Mouse (Mus musculus) B cell, adult 2 months (primary cell): Measurements from ENCODE around the gene Rgs16.

ENCODE experiments used
- DNase-seq, 2 experiments: peaks; one replicate each; pipeline ENCODE4 v3.0.0; 2022

Rgs16 gene

DNA sequence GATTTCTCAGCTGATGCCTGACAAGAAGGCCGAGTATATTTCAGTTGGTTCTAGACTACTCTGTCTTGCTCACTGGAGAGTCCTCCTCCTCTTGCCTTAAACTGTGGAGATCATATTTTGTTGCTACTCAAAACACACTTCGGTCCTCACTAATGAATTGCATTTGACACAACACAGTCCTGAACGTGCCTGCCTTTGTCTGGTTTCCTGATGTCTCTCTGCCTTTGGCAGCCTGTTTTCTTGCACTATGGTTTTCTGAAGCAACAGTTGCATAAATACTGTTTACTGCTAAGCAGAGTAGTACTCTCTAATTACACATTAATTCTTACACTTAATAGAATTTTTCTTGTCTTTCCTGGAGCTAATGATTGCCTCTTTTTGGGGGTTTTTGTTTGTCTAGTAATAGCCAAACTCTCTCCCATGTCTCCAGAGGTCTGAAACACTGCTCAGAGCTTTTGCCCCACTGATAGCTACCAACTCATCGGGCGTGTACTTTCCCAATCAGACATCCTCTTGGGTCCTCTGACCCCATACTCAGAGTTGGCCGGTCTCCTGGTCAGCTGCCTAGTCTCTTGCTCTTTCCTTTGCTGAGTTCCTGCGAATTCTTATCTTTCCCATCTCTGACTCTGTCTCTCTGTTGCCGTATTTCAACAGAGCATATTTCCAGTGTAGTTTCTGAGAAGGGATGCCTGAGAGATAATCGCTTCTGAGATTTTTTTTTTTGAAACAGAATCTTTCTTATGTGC is 18.4 kb upstream of the Rgs16 start:
- no peak for DNase-seq

DNA sequence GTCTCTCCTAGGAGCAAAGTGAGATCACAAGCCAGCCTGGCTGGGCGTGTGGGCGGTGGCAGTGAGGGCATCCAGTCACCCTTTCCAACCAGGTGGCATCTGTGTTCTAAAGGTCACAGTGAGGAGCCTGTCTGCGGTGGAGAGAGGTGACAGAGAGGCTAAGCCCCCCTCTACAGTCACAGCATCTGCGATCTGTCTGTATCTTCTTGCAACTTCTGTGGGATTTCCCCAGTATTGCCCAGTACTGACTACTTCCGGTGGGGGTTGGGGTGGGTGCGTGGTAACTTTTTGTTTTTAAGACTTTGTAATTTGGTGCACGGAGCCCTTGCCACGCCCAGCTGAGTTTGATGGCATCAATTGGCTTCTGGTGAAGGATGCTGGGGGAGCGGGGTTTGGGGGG is 16.7 kb upstream of the Rgs16 start:
- peak; percentile 31 to 43 for DNase-seq

DNA sequence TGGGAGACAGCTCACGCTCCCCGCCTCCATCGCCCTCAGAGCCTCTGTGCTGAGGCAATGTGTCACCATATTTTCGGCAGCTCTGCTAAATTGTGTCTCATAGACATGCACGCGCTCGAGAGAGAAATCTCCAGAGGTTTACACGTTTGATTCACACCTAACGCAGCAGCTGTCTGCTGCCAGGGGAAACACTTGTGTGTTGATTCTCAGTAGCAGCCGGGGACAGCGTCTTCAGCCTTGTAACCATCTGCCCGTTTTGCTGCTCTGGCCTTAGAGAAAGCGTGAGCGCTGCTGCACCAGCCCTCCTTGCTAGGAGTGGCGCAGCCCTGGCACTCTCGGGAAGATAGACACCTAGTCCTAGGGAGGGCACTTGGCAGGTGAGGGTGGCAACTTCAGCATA is 13.5 kb upstream of the Rgs16 start:
- DNase-seq = no peak

DNA sequence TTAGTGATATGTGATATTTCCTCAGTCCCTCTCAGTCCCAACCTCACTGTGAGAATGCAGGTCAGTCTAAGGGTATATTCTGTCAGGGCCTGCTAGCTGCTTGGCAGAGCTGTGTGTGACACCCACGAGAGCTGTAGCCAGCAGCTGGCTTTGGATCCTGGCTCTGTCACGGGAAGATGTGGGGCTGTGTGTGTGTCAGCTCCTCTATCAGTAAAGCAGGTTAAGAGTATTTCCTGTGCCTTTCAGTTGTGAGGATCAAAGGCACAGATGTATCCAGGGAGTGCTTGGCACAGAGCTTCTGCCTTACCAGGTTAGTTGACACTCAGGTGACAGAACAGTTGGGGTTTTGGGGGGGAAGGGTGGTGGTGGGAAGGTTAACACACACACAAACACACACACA is 10.3 kb upstream of the Rgs16 start:
- DNase-seq = no peak

DNA sequence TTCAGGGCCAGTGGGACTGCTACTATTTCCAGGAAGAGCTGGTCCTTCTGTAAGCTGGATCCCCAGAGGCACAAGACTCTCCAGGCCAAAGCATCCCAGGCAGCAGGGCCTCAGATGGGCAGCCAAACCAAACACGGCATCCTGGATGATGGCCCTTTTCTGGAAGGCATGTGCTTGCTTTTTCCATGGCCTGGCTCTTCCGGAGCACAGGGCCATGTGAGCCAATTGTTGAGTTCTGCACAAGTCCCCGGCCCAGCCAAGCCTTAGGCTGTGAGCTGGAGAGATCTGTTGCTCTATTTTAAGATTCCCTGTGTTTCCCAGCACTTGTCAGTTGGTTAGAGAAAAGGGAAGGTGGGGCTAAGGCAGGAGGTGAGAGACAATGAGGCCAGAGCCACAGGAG is 9.5 kb upstream of the Rgs16 start:
- DNase-seq = no peak

DNA sequence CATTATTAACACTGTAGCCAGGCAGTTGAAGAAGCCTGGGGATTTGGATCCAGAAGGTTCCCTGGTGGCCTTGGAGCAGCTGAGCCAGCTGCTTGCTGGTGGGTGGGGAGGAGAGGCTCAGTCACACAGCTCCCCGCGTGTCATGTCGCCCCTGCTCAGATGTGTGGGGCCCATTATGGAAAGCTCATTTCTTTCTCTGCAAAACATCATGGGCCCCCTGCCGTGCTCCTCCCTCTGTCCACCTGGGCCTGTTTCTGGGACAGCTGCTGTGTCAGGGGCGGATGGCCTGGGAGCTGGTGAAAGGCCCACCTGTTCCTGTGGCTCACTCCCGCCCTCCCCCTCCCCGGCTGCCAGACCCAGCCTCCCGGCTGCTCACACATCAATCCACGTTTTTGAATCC is 7.0 kb upstream of the Rgs16 start:
- no peak for DNase-seq

DNA sequence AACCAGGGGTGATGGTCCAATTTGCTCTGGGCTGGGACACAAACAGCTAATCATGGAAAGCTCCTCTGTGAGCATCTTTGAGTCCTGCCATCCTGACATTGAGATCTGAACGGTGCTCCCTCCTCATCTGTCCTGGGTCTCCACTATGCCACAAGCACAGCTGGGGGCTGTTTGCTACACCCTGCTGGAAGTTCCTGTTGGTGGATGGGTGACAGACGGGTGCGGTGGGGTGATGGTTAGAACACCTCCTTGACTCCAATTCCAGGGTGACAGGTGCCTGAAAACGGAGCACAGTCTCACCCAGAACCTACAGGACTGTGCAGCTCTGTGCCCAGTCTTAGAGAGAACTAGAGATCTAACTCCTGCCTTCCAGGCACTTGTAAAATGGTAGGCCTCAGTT is 5.3 kb upstream of the Rgs16 start:
- no peak for DNase-seq

DNA sequence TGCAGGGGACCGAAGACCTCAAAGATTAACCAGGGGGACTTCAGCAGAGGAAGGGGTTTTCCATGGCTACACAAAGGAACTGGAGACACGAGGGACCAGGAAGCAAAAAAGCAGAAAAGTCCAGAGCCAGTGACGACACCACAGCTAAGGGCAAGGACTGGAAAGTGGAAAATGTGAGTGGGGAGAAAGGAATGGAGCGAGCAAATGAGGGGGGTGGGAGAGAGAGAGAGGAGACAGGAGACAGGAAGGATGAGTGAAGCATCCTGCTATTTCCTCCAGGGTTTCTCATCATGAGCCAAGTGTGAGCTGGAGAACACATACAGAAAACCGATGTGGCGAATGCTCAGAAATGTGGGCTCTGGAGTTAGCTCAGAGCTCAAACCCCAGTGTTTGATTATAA is 4.1 kb upstream of the Rgs16 start:
- no peak for DNase-seq

DNA sequence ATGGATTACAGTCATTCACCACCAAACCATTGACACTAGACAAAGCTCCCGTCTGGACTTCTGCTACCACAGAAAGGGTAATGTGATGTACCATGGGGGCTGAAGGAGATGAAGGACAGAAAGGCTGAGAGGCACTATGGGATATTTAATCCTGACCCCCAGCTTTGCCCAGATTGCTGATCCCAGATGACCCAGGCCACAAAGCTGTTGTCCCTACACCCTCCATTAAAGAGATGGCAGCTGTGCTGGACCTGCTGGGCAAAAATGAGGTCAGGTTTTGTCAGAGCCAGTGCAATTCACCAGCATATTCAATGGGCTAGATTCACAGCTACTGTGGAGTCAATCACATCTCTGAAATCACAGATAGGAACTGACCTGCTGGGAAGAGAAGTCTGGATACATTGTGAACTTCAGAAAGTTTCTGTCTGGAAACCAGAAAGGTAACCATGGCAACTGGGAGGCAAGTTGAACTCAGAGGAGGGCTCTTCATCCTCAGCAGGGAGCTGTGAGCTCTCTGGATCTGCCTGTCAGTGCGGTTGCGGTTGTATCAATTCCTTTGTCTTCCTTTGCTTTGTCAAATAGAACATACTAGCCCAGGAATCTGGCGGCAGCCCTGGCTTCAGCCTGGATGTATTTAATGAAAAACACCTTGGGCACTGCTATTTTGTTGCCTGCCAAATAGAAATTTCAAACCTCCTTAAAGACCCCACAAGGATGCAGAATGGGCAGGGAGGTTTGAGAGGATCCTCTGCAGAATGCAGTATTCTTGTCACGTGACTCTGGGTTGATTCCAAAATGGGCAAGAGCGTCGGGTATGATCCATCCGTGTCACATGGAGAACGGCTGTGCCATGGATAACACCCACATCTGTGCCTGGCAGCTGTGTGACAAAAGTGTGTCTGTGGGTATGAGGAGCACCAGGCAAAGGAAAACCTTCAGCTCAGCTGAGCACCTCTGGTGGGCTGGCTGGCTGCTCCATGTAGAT is 2.8 kb upstream of the Rgs16 start:
- no peak for DNase-seq

DNA sequence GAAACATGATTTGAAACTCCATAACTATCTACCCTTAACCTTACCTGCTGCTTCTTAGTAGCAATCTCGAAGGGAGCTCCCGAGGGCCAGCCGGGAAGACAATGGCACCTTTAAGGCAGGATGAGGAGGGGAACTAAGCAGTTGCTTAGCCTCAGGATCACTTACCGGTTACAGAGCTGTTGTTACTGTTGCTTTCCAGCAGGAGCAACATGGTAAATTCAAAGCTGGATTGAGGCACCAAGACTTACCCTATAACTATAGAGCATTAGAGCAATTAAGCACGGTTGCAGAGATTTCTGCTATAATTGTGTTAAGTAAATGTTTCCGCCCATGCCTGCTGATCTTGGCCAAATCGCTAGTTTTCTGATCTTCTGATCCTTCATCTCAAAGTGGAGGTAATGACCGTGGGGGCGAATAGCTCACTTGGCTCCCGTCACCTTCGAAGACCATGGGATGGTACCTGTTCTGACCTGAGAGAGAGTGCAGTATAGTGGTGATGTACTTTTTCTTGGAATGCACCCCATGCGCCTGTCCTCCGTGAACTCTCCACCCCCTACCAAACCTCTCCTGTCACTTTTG is 623 bp upstream of the Rgs16 start:
- DNase-seq = no peak

DNA sequence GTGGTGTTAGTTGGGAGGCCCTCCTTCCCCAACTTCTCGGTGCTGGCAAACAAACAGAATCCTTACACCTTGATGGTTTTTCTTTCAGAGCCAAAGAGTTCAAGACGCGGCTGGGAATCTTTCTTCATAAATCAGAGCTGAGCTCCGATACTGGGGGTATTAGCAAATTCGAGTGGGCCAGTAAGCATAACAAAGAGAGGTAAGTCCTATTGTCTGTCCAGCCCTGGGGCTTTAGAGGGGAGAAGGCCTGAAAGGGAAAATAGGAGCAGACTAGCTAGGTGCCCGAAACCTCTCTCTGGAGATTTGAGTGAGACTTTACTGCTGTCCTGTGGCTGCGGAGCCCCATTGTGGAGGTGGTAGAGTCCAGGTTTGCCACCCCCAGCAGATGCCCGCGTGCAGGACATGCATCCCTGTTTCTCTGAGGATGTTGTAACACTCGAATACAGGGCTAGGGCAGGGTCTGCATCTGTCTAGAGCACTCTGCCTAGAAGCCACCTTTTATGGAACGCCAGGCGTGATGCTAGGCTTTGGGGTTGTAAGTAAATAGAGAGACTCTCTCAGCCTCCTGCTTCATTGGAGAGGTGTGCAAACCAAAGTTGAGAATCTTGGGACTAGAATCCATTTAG is 739 bp downstream of the Rgs16 start:
- peak in 1 of 2 experiments; percentile 12 for DNase-seq

DNA sequence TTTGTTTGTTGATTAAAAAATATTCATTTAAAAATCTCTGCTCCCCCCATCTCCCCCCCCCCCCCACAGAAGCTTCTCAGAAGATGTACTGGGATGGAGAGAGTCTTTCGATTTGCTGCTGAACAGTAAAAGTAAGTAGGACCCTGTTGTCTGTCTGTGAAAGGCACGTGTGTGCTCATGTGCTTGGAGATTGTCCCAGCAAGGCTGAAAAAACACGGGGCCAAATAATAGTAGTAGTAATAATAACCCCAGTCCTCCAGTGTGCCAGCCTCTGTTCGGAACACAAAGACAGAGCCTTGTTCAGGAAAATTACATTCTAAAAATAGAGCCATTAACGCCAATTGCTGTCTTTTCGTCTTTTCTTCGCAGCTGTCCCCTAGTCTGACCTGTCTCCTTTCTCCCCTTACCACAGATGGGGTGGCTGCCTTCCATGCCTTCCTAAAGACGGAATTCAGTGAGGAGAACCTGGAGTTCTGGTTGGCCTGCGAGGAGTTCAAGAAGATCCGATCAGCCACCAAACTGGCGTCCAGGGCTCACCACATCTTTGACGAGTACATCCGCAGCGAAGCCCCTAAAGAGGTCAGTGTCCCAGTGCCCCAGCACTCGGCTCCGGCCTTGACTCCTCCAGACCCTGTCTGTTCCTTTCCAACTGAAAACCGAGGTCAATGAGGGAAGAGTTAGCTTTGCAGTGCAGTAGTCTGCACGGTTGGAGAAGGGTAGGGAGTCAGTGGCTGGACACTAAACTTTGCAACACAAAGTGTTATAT is 1.6 kb downstream of the Rgs16 start:
- DNase-seq = no peak

DNA sequence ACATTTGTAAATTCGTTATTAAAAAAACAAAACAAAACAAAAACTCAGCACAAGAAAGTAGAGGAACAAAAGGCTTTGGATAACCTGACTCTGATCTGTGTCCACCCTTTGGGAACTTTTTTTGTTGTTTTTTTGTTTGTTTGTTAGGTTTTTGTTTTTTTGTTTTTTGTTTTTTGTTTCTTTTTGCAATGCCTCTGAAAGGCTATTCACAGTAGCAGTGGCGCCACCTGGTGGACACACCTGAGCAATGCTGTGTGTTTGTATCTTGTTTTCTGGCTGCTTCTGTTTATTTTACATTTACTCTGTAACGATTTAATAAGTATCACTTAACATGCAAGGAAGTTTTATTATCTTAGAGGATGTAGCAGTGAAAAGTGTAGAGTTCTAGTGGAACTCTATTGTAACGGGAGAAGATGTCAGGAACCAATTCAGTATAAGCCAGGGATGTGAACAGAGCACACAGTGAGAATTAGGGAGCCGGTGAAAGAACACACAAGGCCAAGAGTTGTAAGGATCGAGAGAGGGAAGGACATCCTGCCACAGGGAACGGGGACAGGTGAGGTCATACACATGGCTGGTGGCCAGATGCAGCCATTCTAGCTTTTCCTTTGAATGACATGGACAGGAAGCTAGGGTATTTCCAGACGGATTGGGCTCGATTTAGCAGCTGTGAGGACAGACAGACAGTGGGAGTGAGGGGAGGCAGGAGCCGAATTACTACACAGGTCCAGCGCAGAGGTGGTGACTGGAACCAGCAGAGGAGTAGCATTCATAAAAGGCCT is 2.4 kb downstream of the Rgs16 start:
- peak; percentile 88 for DNase-seq

DNA sequence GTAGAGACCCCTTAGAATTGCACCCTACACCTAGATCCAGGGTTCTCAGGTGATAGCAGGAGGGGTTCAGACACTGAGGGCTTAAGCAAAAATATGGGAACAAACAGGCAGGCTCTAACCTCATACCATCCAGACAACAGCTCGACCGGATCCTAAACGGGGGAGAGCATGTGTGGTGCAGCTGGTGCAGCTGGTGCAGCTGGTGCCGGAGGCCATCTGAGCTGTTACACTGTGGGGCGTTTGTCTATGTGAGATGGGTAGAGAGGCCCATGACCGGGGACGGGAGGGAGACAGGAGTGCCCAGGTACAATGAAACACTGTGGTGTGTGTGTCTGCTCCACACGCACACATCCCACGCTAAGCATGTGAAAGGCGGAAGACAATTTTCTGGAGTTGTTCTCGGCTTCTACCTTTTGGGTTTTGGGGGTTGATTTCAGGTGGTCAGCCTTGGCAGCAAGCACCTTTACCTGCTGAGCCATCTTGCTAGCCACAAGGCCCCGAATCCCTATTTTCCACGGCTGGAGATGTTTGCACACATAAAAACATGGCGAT is 6.0 kb downstream of the Rgs16 start:
- DNase-seq = no peak

DNA sequence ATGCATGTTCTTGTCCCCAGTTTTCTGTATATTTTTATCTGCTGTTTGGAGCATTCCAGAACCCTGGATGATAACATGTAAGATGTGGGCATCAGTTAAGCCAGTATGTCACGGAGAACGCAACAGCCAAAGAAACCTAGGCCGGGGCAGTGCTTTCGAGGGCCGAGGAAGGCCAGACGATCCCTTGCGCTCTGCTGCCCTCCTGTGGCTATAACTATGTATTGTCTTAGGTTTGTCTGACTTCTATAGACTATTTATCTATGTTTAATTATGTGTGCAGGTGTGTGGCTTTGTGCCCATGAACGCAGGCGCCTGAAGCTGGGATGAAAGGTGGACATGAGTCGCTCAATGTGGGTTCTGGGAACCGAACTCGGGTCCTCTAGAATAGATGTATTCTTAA is 6.6 kb downstream of the Rgs16 start:
- peak; percentile 82 to 84 for DNase-seq

DNA sequence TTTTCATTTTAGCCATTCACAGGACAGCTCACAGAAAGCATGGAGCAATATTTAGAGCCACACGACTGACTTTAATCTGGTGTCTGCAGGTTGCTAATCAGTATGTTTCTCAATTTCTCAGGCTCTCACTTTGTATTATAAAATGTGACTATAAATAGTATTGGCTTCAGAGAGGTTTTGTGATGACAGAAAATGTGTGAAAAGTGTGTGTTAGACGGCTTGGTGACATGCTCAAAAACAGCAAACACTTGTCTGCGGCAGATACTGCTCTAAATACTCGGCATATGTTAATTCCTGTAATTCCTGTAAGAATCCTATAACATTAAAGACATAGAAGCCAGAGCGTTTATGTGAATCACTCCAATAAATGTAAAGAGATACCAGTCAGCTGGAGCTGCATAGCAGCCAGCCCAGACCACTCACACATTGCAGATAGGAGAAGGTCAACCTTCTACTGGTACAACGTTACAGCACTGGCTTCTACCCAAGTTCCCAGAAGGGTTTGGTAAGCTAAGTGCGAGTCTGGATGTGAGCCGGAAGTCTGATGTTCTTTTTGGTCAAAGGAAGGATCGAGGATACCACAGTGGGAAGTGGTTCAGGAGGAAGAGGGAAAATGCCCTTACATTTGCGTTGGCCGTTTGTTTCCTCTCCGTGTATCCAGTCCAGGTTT is 7.8 kb downstream of the Rgs16 start:
- no peak for DNase-seq

DNA sequence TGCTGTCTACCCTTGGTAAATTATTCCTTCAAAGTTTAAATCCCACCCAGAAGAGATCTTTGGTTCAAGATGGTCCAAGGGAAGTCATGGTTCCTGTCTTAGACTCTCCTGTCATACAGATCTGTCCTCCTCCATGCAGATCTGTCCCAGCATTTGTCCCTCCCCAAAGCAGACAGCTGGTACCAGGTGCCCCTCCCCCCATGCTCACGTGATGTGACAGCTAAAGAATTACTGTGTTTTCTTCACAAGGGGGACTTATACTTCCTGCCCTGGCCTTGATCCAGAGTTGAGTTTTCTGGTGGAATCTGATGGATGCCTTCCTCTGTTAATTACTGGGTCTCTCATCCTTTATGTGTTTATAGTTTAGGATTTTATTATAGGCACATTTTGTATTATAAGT is 8.4 kb downstream of the Rgs16 start:
- DNase-seq = peak; percentile 72 to 80

DNA sequence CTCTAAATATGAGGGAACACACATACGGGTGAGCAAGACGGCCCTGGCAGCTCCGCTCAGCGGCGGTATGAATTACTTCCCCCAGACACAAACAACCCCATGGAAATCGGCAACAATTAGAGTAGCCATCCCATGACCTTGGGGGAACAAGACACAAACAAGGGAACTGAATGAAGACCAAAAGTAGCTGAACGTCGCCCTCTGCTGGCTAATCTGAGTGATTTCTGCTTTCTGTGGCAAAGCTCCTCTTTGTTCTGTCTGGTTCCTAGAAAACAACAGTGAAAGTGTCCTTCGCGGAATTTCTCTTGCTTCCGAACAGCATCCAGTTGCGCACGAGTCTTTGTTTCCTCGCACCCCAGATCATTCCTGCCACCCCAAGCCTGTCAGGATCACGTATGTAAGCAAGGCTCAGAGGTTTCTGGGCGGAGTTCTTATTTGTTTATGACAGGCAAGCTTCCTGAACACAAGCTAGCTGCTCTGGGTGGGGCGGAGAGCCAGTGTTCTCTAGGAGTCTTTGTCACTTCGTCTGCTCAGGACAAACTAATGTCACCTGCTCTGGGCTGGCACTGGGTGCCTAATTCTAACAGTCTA is 9.2 kb downstream of the Rgs16 start, which contains the start of gene Rnasel:
TSS of gene Rnasel (plus strand) at position 216 of the 591 bp plus-strand sequence.
- peak; percentile 79 to 80 for DNase-seq

DNA sequence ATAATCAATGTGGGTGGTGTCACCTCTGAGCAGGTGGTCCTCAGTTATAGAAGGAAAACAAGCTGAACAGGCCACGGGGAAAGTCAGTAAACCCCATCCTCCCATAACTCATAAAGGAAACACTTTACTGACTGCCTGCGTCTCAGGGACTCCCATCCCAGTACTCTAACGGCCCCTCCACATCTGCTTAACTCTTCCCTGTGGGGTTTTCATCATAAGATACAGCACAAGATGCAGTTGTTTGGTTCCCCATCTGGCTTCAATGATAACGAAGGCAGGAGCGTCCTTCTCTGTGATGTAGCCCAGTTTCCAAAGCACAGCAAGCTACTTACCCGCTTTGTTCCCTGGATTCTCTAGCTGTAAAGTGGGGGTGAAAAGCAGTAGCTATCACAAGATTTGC is 9.9 kb downstream of the Rgs16 start:
- no peak for DNase-seq

DNA sequence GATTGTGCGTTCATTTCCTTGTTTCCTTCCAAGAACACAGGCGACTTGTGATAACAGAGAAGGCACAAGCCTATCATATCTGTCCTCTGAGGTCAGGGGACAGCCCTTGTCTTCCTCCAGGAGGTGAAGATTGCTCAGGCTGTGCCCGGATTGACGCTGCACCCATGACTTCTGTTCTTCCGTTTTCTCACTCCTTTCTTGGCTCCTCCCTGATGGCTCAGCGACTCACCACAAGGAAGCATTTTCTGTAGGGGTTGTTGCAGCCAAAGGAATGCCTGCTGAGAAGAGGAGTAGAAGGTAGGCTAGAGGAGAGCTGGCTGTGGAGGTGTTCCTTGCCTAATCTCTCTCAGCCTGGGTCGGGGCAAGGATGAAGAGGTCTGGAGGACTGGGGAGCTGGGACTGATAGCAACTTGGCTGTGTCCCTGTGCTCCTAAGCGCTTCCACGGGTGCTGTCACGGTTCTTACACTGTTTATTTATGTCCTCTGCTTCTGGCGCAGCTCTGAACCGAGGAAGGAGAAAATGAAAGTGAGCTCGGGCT is 11.7 kb downstream of the Rgs16 start:
- DNase-seq = peak; percentile 56 to 63
